ENCODE assay signal across 10 mouse cellular contexts in genomic region chr11:21993597-21994376, GRCm38 (mm10). TPM values are rescaled to one million over a fixed set of nuclear protein-coding genes. Genes with fewer than 3 reads are reported as not detected.
DNase-seq lines count a peak whose midpoint lies in the region; ATAC-seq lines count a peak whose summit lies in the region.
"Had no signal": no experiment of that assay in that cellular context is flagged by ENCODE, and none has a peak within 500 bp of the region (broad histone marks: within the 10 kb centered on the region; RNA-seq: fewer than 3 reads in every experiment).

No protein-coding gene starts in this region.

- peak; percentile 12 to 14 for DNase-seq in layer of hippocampus, postnatal 36 days
- no peak for DNase-seq in layer of hippocampus, adult 11-12 months (ENCODE audit: low spot score)
- peak; percentile 4 to 7 for DNase-seq in adrenal gland, postnatal 4 days (ENCODE audit: low spot score in 2 of 2)
- DNase-seq in forebrain, embryonic 14.5 days (ENCODE audit: low spot score): peak; percentile 42
- peak; percentile 88 for DNase-seq in intestine, embryonic 14.5 days (ENCODE audit: low spot score)
- no peak for DNase-seq in liver, embryonic 13.5 days
- DNase-seq in retina, postnatal 1 day: peak; percentile 72
- no peak for DNase-seq in spleen, postnatal 36 days (ENCODE audit: low spot score in 2 of 2)

- 4% methylated on average over 47 of the region's 47 CpGs for WGBS in forebrain, embryonic 14.5 days
- WGBS in intestine, embryonic 14.5 days: 1% methylated on average over 44 of the region's 47 CpGs
- WGBS in liver, embryonic 13.5 days (ENCODE audit: insufficient replicate concordance): 3% methylated on average over 47 of the region's 47 CpGs

- H3K27me3 ChIP-seq in forebrain, embryonic 14.5 days (replicated peaks; ENCODE audit: control insufficient read depth, insufficient read depth, low read length): peaks cover 12% of the 10 kb centered on the region; the same call in 1 of the 2 replicates
- peaks cover 96% of the 10 kb centered on the region for H3K27me3 ChIP-seq in intestine, embryonic 14.5 days (replicated peaks; ENCODE audit: control insufficient read depth, insufficient read depth, low read length)
- peaks cover 89% of the 10 kb centered on the region for H3K27me3 ChIP-seq in liver, embryonic 13.5 days

- peak overlapping the region; percentile 74 for H3K9ac ChIP-seq in forebrain, embryonic 14.5 days (ENCODE audit: low read length)
- no peak overlapping the region for H3K9ac ChIP-seq in intestine, embryonic 14.5 days (ENCODE audit: low read length)
- H3K9ac ChIP-seq in liver, embryonic 13.5 days: no peak overlapping the region

- H3K27ac ChIP-seq in forebrain, embryonic 14.5 days (ENCODE audit: low read depth, low read length): peak overlapping the region; percentile 77
- no peak overlapping the region for H3K27ac ChIP-seq in intestine, embryonic 14.5 days (ENCODE audit: low read depth)
- no peak overlapping the region for H3K27ac ChIP-seq in liver, embryonic 13.5 days

- H3K36me3 ChIP-seq in forebrain, embryonic 14.5 days (ENCODE audit: control insufficient read depth, insufficient read depth, low read length): peaks cover 11% of the 10 kb centered on the region
- H3K36me3 ChIP-seq in intestine, embryonic 14.5 days (ENCODE audit: control insufficient read depth, insufficient read depth, low read length): no peaks in the 10 kb centered on the region
- H3K36me3 ChIP-seq in liver, embryonic 13.5 days: no peaks in the 10 kb centered on the region

- no peaks in the 10 kb centered on the region for H3K9me3 ChIP-seq in forebrain, embryonic 14.5 days (replicated peaks; ENCODE audit: control insufficient read depth, low read length)
- H3K9me3 ChIP-seq in intestine, embryonic 14.5 days (ENCODE audit: control insufficient read depth, low read length): no peaks in the 10 kb centered on the region
- no peaks in the 10 kb centered on the region for H3K9me3 ChIP-seq in liver, embryonic 13.5 days (replicated peaks)

- H3K4me1 ChIP-seq in forebrain, embryonic 14.5 days (ENCODE audit: control insufficient read depth, insufficient read depth, low read length): peaks cover 10% of the 10 kb centered on the region
- no peaks in the 10 kb centered on the region; the same call in 1 of the 2 replicates for H3K4me1 ChIP-seq in intestine, embryonic 14.5 days (replicated peaks; ENCODE audit: control insufficient read depth, insufficient read depth, low read length)
- peaks cover 11% of the 10 kb centered on the region for H3K4me1 ChIP-seq in liver, embryonic 13.5 days (replicated peaks)

- peak overlapping the region; percentile 82 for H3K4me2 ChIP-seq in forebrain, embryonic 14.5 days (ENCODE audit: low read length)
- H3K4me2 ChIP-seq in intestine, embryonic 14.5 days (ENCODE audit: low read length): no peak overlapping the region
- H3K4me2 ChIP-seq in liver, embryonic 13.5 days: no peak overlapping the region

- peak overlapping the region; percentile 67 for H3K4me3 ChIP-seq in forebrain, embryonic 14.5 days (ENCODE audit: low read depth, low read length)
- H3K4me3 ChIP-seq in intestine, embryonic 14.5 days (ENCODE audit: low read depth, low read length): no peak overlapping the region
- peak overlapping the region; percentile 16 for H3K4me3 ChIP-seq in liver, embryonic 13.5 days (replicated peaks)
- H3K4me3 ChIP-seq: myocyte had no signal

- peak; percentile 8 for ATAC-seq in forebrain, embryonic 14.5 days
- 0 out of 2 replicates have a peak, but pooled peaks have one; percentile 14 for ATAC-seq in intestine, embryonic 14.5 days (replicated peaks; ENCODE audit: low FRiP score, low TSS enrichment, low read depth)
- ATAC-seq in liver, embryonic 13.5 days (ENCODE audit: low read depth): no peak

RNA-seq across cellular contexts. Expression of gene Otx1, which starts 8.9 kb away (rescaled TPM):
- 1 to 10 TPM; 3.1 to 4.6 TPM for total RNA-seq in layer of hippocampus, postnatal 36 days (2021)
- total RNA-seq in adrenal gland, postnatal 4 days (2021): not detected
- polyA plus RNA-seq in forebrain, embryonic 14.5 days (2014; fragmentation: Nextera tagmentation; extraction: Ambion mirVana): 9.8 and 11.1 TPM in 2 replicates
- polyA plus RNA-seq in intestine, embryonic 14.5 days (2014; fragmentation: Nextera tagmentation; extraction: Ambion mirVana): not detected in 2 replicates
- not detected in 2 replicates for polyA plus RNA-seq in liver, embryonic 13.5 days (2015; fragmentation: Nextera tagmentation; extraction: Ambion mirVana)
- total RNA-seq: gastrocnemius, postnatal 4 days had no signal

Comparison
In these comparisons a context has a peak if more than half of its experiments do, and no peak if none do; other contexts are left out.
1. DNase-seq: peak in layer of hippocampus, postnatal 36 days (2 of 2), adrenal gland, postnatal 4 days (2 of 2), forebrain, embryonic 14.5 days (single experiment), intestine, embryonic 14.5 days (single experiment) and retina, postnatal 1 day (single experiment); none in layer of hippocampus, adult 11-12 months (single experiment), liver, embryonic 13.5 days (single experiment) and spleen, postnatal 36 days (0 of 2).
2. RNA of gene Otx1, which starts 8.9 kb away (polyA plus RNA-seq): 9.8 to 11.1 TPM in forebrain, embryonic 14.5 days; not detected in liver, embryonic 13.5 days and not detected in intestine, embryonic 14.5 days; every median in the first group is over 10 times any median in the second.